13 mouse cellular contexts compared by ENCODE assay signal in the genomic region with DNA sequence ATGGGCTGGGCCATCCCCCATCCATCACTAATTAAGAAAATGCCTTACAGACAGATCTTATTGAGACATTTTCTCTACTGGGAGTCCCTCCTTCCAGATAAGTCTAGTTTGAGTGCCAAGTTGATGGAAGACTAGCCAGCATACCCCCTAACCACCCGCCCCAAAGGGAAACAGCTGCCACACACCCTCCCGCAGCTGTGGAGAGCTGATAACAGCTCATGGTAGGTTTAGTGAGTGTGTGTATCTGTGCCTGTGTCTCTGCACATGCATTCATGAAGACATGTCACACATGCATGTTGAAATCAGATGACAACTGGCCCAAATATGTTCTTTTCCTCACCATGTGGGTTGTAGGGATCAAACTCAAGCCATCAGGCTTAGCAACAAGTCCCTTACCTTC. TPM values are rescaled to one million over a fixed set of nuclear protein-coding genes. Genes with fewer than 3 reads are reported as not detected.
DNase-seq lines count a peak whose midpoint lies in the region; ATAC-seq and TF ChIP-seq lines count a peak whose summit lies in the region.
"Had no signal": no experiment of that assay in that cellular context is flagged by ENCODE, and none has a peak within 500 bp of the region (broad histone marks: within the 10 kb centered on the region; RNA-seq: fewer than 3 reads in every experiment).

No protein-coding gene starts in this region.

- no peak overlapping the region for H3ac ChIP-seq in myocyte (ENCODE audit: control insufficient read depth, insufficient read length)

- DNase-seq in 416B (ENCODE audit: low read depth), result peak; percentile 91
- no peak for DNase-seq in G1E (ENCODE audit: low spot score)
- DNase-seq in gastrocnemius, postnatal 10 days, result no peak
- DNase-seq in forebrain, embryonic 11.5 days (ENCODE audit: low spot score), result no peak
- no peak for DNase-seq in cerebellum, postnatal 14 days
- no peak for DNase-seq in layer of hippocampus, adult 18-20 months (ENCODE audit: low spot score in 2 of 2)
- DNase-seq: cerebellum, adult 11-12 months; lung, embryonic 14.5 days had no signal

- no peak overlapping the region for H3K9ac ChIP-seq in forebrain, embryonic 11.5 days (ENCODE audit: low read length)
- H3K9ac ChIP-seq: hindbrain, embryonic 15.5 days; kidney, embryonic 15.5 days; lung, embryonic 14.5 days had no signal

- H3K36me3 ChIP-seq in G1E (replicated peaks), result no peaks in the 10 kb centered on the region
- H3K36me3 ChIP-seq in myocyte (ENCODE audit: control insufficient read depth, insufficient read depth), result no peaks in the 10 kb centered on the region
- H3K36me3 ChIP-seq in forebrain, embryonic 11.5 days (ENCODE audit: control insufficient read depth, insufficient read depth, low read length), result no peaks in the 10 kb centered on the region
- H3K36me3 ChIP-seq: hindbrain, embryonic 15.5 days; kidney, embryonic 15.5 days had no signal

- no peak overlapping the region for H3K27ac ChIP-seq in forebrain, embryonic 11.5 days (ENCODE audit: low read depth, low read length)
- H3K27ac ChIP-seq: heart, adult 2 months; hindbrain, embryonic 15.5 days; kidney, embryonic 15.5 days had no signal

- no peak for TF ChIP-seq CTCF in G1E (IDR thresholded peaks at IDR 0.05; ENCODE audit: low read depth, low read length)

- H3K4me2 ChIP-seq in myocyte (ENCODE audit: low read depth), result no peak overlapping the region
- H3K4me2 ChIP-seq in forebrain, embryonic 11.5 days (ENCODE audit: low read depth, low read length, severe bottlenecking), result no peak overlapping the region
- H3K4me2 ChIP-seq: hindbrain, embryonic 15.5 days; kidney, embryonic 15.5 days; lung, embryonic 14.5 days had no signal

- no peaks in the 10 kb centered on the region for H3K79me2 ChIP-seq in myocyte (ENCODE audit: control insufficient read depth, insufficient read depth)

- peaks cover 4% of the 10 kb centered on the region for H3K9me3 ChIP-seq in G1E (replicated peaks)
- H3K9me3 ChIP-seq in forebrain, embryonic 11.5 days (ENCODE audit: control insufficient read depth, low read length), result no peaks in the 10 kb centered on the region
- H3K9me3 ChIP-seq: hindbrain, embryonic 15.5 days; kidney, embryonic 15.5 days had no signal

- H3K27me3 ChIP-seq in G1E (ENCODE audit: insufficient read depth, low read length), result peaks cover 13% of the 10 kb centered on the region
- no peaks in the 10 kb centered on the region for H3K27me3 ChIP-seq in myocyte (ENCODE audit: control insufficient read depth, insufficient read depth, insufficient read length)
- no peaks in the 10 kb centered on the region for H3K27me3 ChIP-seq in forebrain, embryonic 11.5 days (ENCODE audit: control insufficient read depth, insufficient read depth, low read length)
- H3K27me3 ChIP-seq: hindbrain, embryonic 15.5 days; kidney, embryonic 15.5 days had no signal

- 86% methylated on average over 2 of the region's 2 CpGs for WGBS in forebrain, embryonic 11.5 days

- ATAC-seq in G1E (ENCODE audit: extremely low read depth, insufficient number of reproducible peaks, low FRiP score, poor library complexity, severe bottlenecking), result peak; percentile 34
- peak; percentile 28 for ATAC-seq in granulocyte monocyte progenitor cell, adult 5-6 weeks (replicated peaks; ENCODE audit: poor library complexity, severe bottlenecking)
- no peak for ATAC-seq in forebrain, embryonic 11.5 days (replicated peaks; ENCODE audit: low FRiP score)

- no peak overlapping the region for H3K4me3 ChIP-seq in G1E (ENCODE audit: low read depth, low read length)
- H3K4me3 ChIP-seq in myocyte, result no peak overlapping the region
- H3K4me3 ChIP-seq in forebrain, embryonic 11.5 days (ENCODE audit: low read depth, low read length), result no peak overlapping the region
- H3K4me3 ChIP-seq: heart, adult 2 months; hindbrain, embryonic 15.5 days; kidney, embryonic 15.5 days had no signal

- no peak for TF ChIP-seq POLR2A in myocyte (IDR thresholded peaks at IDR 0.05; ENCODE audit: insufficient read length, low read depth)

- H3K4me1 ChIP-seq in G1E (ENCODE audit: insufficient read depth, low read depth, low read length), result peaks cover 8% of the 10 kb centered on the region
- H3K4me1 ChIP-seq in forebrain, embryonic 11.5 days (replicated peaks; ENCODE audit: control insufficient read depth, insufficient read depth, low read length), result peaks cover 3% of the 10 kb centered on the region; the same call in 1 of the 2 replicates

TF ChIP-seq in myocyte, 11 proteins besides CTCF, POLR2A, EP300 and RAD21:
- TF ChIP-seq TCF12 (IDR thresholded peaks at IDR 0.05; ENCODE audit: insufficient read depth, poor library complexity, severe bottlenecking) (peak; percentile 50), CEBPB (IDR thresholded peaks at IDR 0.05; ENCODE audit: insufficient read depth, poor library complexity, severe bottlenecking) (no peak), POLR2AphosphoS2 (IDR thresholded peaks at IDR 0.05; ENCODE audit: insufficient read length, low read depth) (no peak), E2F4 (IDR thresholded peaks at IDR 0.05; ENCODE audit: insufficient read depth) (no peak), MYOD1 (IDR thresholded peaks at IDR 0.05; ENCODE audit: control insufficient read depth in 1 of 3, insufficient read length in 2 of 3, low read depth in 2 of 3) (peak in 2 of 3 experiments; percentile 77 to 84), MYOG (IDR thresholded peaks at IDR 0.05; ENCODE audit: control insufficient read depth in 1 of 3, insufficient read depth in 1 of 3, insufficient read length in 2 of 3, low read depth in 2 of 3) (peak in 2 of 3 experiments; percentile 77 to 84)

RNA-seq across cellular contexts. Expression of gene 2610301B20Rik, which starts 40.5 kb away (rescaled TPM):
- 39.5 and 42.7 TPM in 2 replicates for total RNA-seq in G1E (2014; fragmentation: Nextera tagmentation)
- 17.3 and 17.5 TPM in 2 replicates for total RNA-seq in G1E (2017)
- polyA plus RNA-seq in G1E (2012), result 14.4 and 19.6 TPM in 2 replicates
- 15.1 and 17.2 TPM in 2 replicates for total RNA-seq in granulocyte monocyte progenitor cell, adult 5-6 weeks (2014; fragmentation: Nextera tagmentation)
- total RNA-seq in granulocyte monocyte progenitor cell, adult 5-6 weeks (2017), result 14.7 and 16.5 TPM in 2 replicates
- polyA plus RNA-seq in myocyte (2012; fragmentation: generic; extraction: Trizol), result 9.5 TPM
- total RNA-seq in gastrocnemius, postnatal 10 days (2021), result 1 to 10 TPM; 4.9 to 5.6 TPM
- polyA plus RNA-seq in forebrain, embryonic 11.5 days (2014; fragmentation: Nextera tagmentation; extraction: Ambion mirVana), result 47.9 and 48.2 TPM in 2 replicates
- 10 to 100 TPM; 36.4 to 36.8 TPM for total RNA-seq in layer of hippocampus, adult 18-20 months (2021)
